Comparison of ENCODE assay signal across 7 mouse cellular contexts in genomic region chr9:31176379-31177130, GRCm38 (mm10). TPM values are rescaled to one million over a fixed set of nuclear protein-coding genes. Genes with fewer than 3 reads are reported as not detected.
A peak's percentile ranks its signal among the peaks of the same experiment; 100 is the strongest.
DNase-seq lines count a peak whose midpoint lies in the region; ATAC-seq lines count a peak whose summit lies in the region.

No protein-coding gene starts in this region.

- peak; percentile 98 for ATAC-seq in megakaryocyte-erythroid progenitor cell, adult 5-6 weeks (replicated peaks; ENCODE audit: low FRiP score, low TSS enrichment, poor library complexity, severe bottlenecking)

- peak; percentile 80 for DNase-seq in adipocyte (ENCODE audit: low spot score)
- DNase-seq in c-Kit-positive CD71-negative TER-119-negative erythroid progenitor cells, embryonic 14.5 days (ENCODE audit: low read depth): peak; percentile 19
- peak; percentile 65 to 68 for DNase-seq in frontal cortex, postnatal 14 days (ENCODE audit: low spot score in 2 of 2)
- DNase-seq in heart, postnatal 4 days: peak; percentile 95
- peak; percentile 75 to 78 for DNase-seq in layer of hippocampus, postnatal 14 days (ENCODE audit: low spot score in 2 of 2)
- DNase-seq in testis, postnatal 14 days (ENCODE audit: low spot score): peak; percentile 64

RNA-seq across cellular contexts. Expression of gene Aplp2, which starts 35.1 kb away (rescaled TPM):
- 100 to 1,000 TPM; 311 to 312 TPM for total RNA-seq in heart, postnatal 4 days (2021)
- total RNA-seq in layer of hippocampus, postnatal 14 days (2021): 100 to 1,000 TPM; 441 to 464 TPM
- total RNA-seq in megakaryocyte-erythroid progenitor cell, adult 5-6 weeks (2014; fragmentation: Nextera tagmentation): 250 and 255 TPM in 2 replicates
- 258 and 279 TPM in 2 replicates for total RNA-seq in megakaryocyte-erythroid progenitor cell, adult 5-6 weeks (2017)

RNA-seq across cellular contexts. Expression of gene St14, which starts 44.9 kb away (rescaled TPM):
- total RNA-seq in heart, postnatal 4 days (2021): under 1 TPM; 0.52 to 0.65 TPM
- under 1 TPM; 0.67 to 0.93 TPM for total RNA-seq in layer of hippocampus, postnatal 14 days (2021)
- total RNA-seq in megakaryocyte-erythroid progenitor cell, adult 5-6 weeks (2014; fragmentation: Nextera tagmentation): not detected in 2 replicates
- total RNA-seq in megakaryocyte-erythroid progenitor cell, adult 5-6 weeks (2017): 0.42 and 1.2 TPM in 2 replicates

Comparison
In these comparisons a context has a peak if more than half of its experiments do, and no peak if none do; other contexts are left out.
1. Peak in every context shown above with its lines: DNase-seq and ATAC-seq.
2. DNase-seq: peak in every context shown above with its lines; median percentile 95 in heart, postnatal 4 days; 80 in adipocyte; 76 in layer of hippocampus, postnatal 14 days; 66 in frontal cortex, postnatal 14 days; 64 in testis, postnatal 14 days; 19 in c-Kit-positive CD71-negative TER-119-negative erythroid progenitor cells, embryonic 14.5 days.